Mouse (Mus musculus) gastrocnemius, postnatal 25 days (tissue): ENCODE data around the gene Glo1. TPM values are rescaled to one million over a fixed set of nuclear protein-coding genes. Genes with fewer than 3 reads are reported as not detected.
A peak's percentile ranks its signal among the peaks of the same experiment; 100 is the strongest.

Experiments used
- DNase-seq: peaks from one replicate; pipeline ENCODE4 v3.0.0; 2022
- total RNA-seq, 2 experiments: library from RNA; stranded (reverse); gene quantifications; 1 replicate in 1 of 2; 2 replicates in 1 of 2; pipeline ENCODE4 v1.2.3; 2021

Gene Glo1
- total RNA-seq, 2 experiments from 2014 or later: 132 to 148 TPM

DNA sequence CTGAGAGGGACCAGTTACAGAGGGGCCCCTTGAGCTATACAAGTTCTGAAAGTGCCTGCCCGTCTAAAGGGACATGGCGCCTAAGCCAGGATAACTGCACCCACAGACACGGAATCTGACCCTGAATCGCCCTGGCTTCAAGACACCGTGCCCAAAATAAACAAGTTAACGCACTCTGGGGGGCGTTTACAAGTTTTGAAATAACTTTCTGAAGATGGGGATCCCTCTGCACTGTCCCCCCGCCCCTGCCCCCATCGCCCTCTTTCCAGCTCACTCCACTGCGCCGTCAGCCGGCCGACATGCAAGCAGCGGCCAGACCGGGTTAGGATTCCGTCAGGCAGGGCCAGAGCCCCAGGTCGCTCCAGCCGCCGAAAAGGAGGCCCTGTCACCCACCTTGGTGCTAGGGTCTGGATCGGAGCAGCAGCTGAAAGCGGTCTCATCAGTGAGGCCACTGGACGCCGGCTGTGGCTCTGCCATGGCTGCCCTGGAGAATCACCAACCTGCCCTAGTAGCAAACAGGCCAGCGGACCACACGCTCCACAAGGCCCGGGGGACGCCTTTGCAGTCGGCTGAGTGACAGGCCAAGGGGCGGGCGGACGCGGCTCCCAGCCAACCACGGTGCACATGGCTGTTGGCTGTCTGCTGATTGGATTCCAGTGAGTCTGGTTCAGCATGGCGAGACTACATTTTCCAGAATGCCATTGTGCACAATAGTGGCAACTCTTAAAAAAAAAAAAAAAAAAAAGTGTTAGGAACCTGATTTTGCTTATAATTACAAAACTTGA, 14.4 kb downstream of the Glo1 start:
- DNase-seq: peak; percentile 100

DNA sequence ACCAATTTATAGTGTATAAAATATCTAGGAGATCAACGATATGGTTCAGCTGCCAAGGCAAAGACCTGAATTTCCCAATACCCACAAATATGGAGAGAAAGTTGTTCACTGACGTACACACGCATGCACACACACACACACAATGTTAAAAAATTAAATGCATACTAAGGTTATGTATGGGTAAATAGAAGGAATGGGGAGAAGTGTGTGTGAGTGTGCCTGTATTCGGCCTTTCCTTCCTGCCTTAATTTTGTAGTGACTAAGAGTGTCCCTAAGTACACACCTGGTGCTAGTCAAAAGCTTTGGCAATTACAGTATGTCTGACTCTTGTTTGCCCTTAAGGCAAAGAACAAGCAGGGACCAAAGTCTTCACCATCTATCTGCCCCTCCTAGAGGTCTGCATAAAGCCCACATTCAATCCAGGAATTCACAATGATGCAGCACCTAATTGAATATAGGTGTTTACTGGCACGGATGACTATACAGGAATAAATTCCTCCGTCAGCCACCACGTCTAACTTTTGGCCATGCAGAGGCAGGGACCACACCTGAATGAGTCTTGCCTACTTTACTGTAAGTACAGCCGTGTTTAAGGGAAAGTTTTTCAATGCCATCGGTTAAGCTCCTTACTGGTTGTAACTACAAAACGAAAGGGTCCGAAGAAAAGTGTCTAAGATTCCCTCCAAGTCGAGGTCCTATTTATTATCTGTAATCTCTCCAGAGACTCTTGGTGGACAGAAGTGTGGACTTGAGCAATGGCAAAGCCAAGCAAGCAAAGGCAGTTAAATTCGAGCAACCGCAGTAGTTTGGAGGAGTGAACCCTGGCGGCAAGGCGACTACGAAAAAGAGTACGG, 15.2 kb downstream of the Glo1 start:
- DNase-seq: no peak

DNA sequence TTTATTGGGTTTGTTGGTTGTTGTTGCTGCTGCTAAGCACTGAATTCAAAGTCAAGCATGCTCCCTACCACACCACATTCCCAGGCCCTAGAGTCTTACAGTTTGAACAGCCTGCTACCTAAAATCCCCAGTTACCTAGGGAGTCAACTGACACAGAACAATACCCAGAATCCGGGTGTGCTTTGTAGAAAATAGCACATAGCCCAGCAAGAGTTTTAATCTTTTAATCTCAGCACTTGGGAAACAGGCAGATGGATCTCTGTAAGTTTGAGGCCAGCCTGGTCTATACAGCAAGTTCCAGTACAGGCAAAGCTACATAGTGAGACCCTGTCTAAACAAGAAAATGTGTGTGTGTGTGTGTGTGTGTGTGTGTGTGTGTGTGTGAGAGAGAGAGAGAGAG, 15.9 kb downstream of the Glo1 start:
- DNase-seq: no peak

DNA sequence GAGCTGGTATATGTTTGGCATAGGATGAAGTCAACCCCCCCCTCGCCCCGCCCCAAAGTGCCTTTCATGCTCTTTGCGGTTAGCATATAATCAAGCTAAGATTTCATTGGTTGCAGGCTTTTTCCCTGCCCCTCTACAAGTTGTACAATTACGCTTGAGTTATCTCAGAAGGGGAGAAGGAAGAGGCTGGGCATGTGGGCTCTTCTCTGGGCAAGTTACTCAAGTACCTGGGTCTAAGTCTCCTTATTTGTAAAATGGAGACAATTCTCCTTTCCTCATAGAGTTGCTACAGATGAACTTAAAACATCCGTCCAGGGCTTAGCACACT, 16.7 kb downstream of the Glo1 start:
- DNase-seq: no peak

DNA sequence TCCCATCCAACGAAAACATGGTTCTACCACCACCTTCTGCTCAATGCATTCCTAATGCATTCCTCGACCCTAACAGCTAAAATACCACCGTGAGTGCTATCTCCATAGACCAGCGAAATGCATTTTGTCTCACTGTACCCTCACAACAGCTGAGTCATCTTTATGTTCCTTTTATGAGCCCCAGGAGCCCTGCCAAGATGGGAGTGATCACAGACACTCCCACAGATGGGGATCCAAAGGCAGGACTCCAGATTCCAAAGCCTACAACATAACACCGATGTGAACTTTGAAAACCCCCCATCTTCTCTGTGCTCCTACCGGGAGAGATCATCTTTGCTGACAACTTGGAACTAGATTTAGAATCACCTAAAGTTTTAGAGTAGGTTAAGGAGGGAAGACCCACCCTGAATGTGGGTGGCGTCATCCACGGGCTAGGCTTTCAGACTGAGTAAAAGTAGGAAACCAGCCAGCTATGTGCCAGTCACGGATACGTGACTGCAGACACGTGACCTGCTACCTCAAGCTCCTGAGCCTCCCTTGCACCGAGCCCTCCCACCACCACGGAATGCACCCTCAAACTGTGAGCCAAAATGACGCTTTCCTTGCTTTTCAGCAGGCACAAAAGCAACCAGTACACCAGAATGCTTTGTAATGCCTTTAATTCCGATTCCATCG, 17.2 kb downstream of the Glo1 start:
- DNase-seq: no peak

DNA sequence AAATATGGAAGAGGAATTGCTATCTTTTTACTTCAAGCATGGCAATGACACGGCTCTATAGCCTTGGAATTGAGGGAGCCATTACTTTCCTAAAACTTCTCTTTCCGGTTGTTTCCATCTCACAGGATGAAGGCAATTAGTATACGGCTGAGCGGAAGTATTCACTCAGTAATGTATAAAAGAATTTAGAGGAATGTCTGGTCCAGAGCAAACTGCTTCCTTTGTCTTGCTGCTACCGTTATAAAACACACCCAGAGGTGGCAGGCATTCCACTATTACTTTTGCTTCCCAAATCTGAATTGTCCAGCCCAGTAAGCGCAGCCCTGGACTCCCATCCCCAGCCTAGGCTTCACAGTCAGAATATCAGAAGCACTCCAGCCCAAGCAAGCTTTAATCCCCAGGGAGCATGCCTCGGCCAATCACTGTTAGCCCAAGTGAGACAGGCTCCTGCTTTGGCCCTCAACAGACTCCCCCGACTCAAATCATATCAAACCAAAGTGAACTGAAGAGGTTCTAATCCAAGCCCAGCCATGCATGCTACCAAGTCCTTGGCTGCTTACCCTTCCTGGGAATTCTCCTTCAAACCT, 18.7 kb downstream of the Glo1 start:
- no peak for DNase-seq

DNA sequence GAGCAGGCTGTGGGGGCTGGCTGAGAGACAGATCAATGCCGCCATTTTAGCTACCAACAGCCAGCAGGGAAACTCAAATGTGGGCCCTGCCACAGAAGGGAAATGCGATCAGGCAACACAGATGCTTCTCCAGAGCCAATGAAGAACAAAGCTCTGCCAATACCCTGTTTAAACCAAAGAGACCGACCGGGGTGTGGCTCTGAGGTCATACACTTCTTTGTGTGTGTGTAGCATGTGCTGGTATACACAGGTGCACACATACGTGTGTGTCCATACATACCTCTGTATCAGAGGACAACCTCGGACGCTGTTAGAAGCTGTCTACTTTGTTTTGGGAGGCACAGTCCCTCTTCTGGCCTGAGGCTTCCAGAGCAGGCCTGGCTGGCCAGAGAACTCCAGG, 19.3 kb downstream of the Glo1 start:
- no peak for DNase-seq

GRCm38 (mm10) chr17:30606634-30607081, 20.0 kb downstream of the Glo1 start:
- DNase-seq: no peak

- no peak for DNase-seq
Observed at GRCm38 (mm10) chr17:30606206-30606605, 20.5 kb downstream of the Glo1 start.

- no peak for DNase-seq
Observed at GRCm38 (mm10) chr17:30605001-30605400, 21.7 kb downstream of the Glo1 start.

- no peak for DNase-seq
Observed at GRCm38 (mm10) chr17:30604296-30604695, 22.4 kb downstream of the Glo1 start.

DNA sequence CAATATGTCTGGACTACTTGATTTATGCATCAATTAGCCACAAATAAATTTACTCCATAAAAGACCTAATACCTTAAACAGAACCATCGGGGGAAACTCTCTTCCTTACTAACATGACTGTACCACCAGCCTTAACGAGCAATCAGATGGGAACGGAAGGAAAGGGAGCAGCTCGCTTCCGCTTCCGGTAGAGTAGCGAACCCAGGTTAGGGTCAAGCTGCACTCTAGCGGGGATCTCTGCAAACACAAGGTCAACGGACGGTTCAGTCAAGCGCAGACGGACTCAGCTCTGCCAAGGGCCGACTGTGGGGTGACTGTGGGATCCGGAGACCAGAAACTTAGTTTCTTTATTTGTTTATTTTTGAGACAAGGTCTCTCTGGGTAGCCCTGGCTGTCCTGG, 24.5 kb downstream of the Glo1 start:
- no peak for DNase-seq

DNA sequence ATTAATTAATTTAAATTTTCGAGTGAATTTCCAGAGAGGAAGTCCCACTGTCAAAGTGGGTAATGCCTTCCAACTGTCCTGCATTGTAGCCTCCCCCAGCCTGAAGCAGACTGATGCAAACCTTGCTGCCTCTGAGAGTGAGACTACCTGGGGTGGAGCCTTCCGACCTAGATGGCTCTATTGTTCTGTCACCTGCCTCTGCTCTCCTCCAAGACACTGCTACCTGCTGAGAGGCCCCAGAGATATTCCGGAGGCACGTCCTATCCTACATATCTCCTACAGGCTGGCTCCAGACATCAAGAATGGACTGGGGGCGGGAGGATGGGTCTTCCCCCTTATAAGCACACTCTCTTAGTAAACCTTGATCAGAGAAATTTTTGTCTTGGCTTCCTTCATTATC, 28.4 kb downstream of the Glo1 start:
- DNase-seq: no peak

DNA sequence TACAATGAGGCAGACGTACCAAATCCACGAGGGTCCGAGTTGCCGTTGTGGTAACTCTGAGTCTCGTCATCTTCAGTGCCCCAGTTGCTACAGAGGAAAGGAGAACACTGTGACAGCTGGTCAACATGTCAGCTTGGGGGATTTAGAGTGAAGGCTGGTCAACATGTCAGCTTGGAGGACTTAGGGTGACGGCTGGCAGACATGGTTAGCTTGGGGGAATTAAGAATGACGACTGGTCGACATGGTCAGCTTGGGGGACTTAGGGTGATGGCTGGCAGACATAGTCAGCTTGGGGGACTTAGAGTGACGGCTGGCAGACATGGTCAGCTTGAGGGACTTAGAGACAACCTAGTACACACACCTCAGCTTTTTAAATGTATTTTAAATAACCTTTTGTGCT, 28.9 kb downstream of the Glo1 start:
- DNase-seq: no peak

DNA sequence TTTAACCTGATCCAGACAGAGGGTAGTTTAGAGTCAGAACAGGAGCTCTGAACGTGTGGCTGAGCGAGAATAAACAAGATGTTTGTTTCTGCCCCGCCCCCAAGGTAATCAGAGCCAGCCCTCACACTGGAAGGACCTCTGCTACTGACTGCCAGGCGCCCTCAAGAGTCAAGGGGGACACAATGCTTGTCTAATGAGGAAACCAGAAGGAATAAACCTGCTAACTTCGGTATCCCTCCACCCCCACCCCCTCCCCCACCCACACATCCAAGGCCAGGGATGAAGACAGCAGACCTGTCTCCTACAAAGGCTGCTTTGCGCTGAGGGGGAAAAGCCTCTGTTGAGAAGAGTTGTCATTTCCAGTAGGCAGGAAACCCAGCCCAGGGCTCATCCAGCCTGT, 31.8 kb downstream of the Glo1 start:
- DNase-seq: no peak

GRCm38 (mm10) chr17:30594407-30594806, 32.3 kb downstream of the Glo1 start:
- no peak for DNase-seq

DNA sequence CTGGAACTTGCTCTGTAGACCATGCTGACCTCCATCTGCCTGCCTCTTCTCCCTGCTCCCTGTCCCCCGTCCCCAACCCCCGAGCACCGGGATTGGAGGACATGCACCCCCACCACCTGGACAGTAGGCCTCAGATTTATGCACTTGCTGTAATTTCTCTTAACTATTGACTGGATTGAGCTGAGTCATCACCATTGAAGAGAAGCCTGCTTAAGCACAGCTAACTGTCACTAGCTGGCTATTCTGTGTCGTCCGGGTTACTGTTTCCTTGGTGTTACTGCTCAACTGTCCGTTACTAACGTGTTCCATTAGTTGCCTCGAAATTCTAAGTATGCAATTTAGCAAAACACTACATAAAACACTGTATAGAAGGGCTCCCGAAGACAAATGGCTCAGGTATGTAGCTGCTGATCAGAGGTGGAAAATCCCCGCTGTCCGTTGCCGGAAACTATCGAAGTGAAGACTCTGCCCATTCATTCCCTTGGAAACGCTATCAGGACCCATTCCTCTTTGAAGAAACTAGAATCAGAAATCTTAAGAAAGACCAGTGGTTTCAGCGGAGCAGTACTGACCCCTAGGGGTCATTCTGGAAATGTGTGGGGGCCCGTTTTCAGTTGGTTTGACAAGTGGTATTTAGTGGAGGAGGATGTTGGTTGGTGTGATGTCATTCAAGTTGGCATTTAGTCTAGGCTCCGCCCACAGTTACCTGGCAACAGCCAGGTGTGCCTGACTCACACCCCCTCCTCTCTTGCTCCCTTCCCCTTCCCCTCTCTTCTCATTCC, 36.1 kb downstream of the Glo1 start:
- DNase-seq: no peak

GRCm38 (mm10) chr17:30583258-30584001, 43.2 kb downstream of the Glo1 start:
- no peak for DNase-seq

- DNase-seq: no peak
Observed at GRCm38 (mm10) chr17:30582313-30582712, 44.4 kb downstream of the Glo1 start.

GRCm38 (mm10) chr17:30581201-30581600, 45.5 kb downstream of the Glo1 start:
- no peak for DNase-seq

GRCm38 (mm10) chr17:30580781-30581180, 45.9 kb downstream of the Glo1 start:
- no peak for DNase-seq
